Mouse (Mus musculus) testis, adult 2 months (tissue): ENCODE data around the gene Pbld1. TPM values are rescaled to one million over a fixed set of nuclear protein-coding genes. Genes with fewer than 3 reads are reported as not detected.

Source experiments
- H3K27ac ChIP-seq: fragments of 200-500 bp; 2 replicates; pipeline ENCODE4 v1.5.1; 2012; ENCODE audit warnings: low read depth, low read length; ENCODE audit not compliant: control insufficient read depth, insufficient read depth
- H3K27me3 ChIP-seq: fragments of 200-500 bp; 2 replicates; pipeline ENCODE4 v1.6.1; 2012; ENCODE audit warnings: mild to moderate bottlenecking, low read length, moderate library complexity; ENCODE audit not compliant: control insufficient read depth, insufficient read depth
- H3K36me3 ChIP-seq: fragments of 200-500 bp; 2 replicates; pipeline ENCODE4 v1.6.1; 2012; ENCODE audit warnings: mild to moderate bottlenecking, low read length; ENCODE audit not compliant: control insufficient read depth, insufficient read depth
- H3K4me1 ChIP-seq: fragments of 200-500 bp; 2 replicates; pipeline ENCODE4 v1.6.1; 2012; ENCODE audit warnings: low read length; ENCODE audit not compliant: control insufficient read depth, insufficient read depth
- H3K4me3 ChIP-seq: fragments of 200-500 bp; 2 replicates; pipeline ENCODE4 v1.5.1; 2012; ENCODE audit warnings: low read depth, mild to moderate bottlenecking, low read length, moderate library complexity, mixed read lengths; ENCODE audit not compliant: control insufficient read depth
- CTCF ChIP-seq: fragments of 200-500 bp; IDR thresholded peaks from 2 replicates; pipeline ENCODE4 v1.5.1; 2012; ENCODE audit warnings: low read depth, mild to moderate bottlenecking, inconsistent platforms, low read length, moderate library complexity; ENCODE audit not compliant: control insufficient read depth, insufficient read depth, insufficient replicate concordance
- POLR2A ChIP-seq: fragments of 200-500 bp; IDR thresholded peaks from 2 replicates; pipeline ENCODE4 v1.6.1; 2012; ENCODE audit warnings: low read depth, mild to moderate bottlenecking, inconsistent platforms, low read length, moderate library complexity; ENCODE audit not compliant: control insufficient read depth
- polyA plus RNA-seq: library from polyadenylated mRNA; depleted of rRNA; stranded (reverse); fragments of >200 nt; gene quantifications from 2 replicates; pipeline ENCODE4 v1.2.3, GENCODE M21; 2012; rRNA removed

The Pbld1 gene
- polyA plus RNA-seq, result 0.53 and 0.57 TPM in 2 replicates

GRCm38 (mm10) chr10:63059862-63060261 lies at the start of gene Pbld1:
TSS of gene Pbld1 (plus strand) at chr10:63060162.
- Histone ChIP-seq H3K4me3 (no peak within 1 kb of the TSS), H3K27me3 (no peaks in the 10 kb centered on the region), H3K4me1 (no peaks in the 10 kb centered on the region), H3K36me3 (no peaks in the 10 kb centered on the region), H3K27ac (no peak within 1 kb of the TSS)
- no peak for TF ChIP-seq POLR2A
- TF ChIP-seq CTCF, result no peak

- H3K27me3 ChIP-seq, result no peaks in the 10 kb centered on the region
- TF ChIP-seq CTCF (no peak), POLR2A (no peak)
- no peaks in the 10 kb centered on the region for H3K4me1 ChIP-seq
- peaks cover 1% of the 10 kb centered on the region; the same call in 1 of the 2 replicates for H3K36me3 ChIP-seq
- no peak overlapping the region for H3K27ac ChIP-seq
- no peak overlapping the region for H3K4me3 ChIP-seq
Observed at GRCm38 (mm10) chr10:63010268-63010667, 49.7 kb upstream of the Pbld1 start.

- no peaks in the 10 kb centered on the region for H3K4me1 ChIP-seq
- H3K4me3 ChIP-seq, result no peak overlapping the region
- peaks cover 1% of the 10 kb centered on the region; the same call in 1 of the 2 replicates for H3K36me3 ChIP-seq
- TF ChIP-seq CTCF (no peak), POLR2A (no peak)
- no peaks in the 10 kb centered on the region for H3K27me3 ChIP-seq
- H3K27ac ChIP-seq, result no peak overlapping the region
Observed at GRCm38 (mm10) chr10:63011556-63011955, 48.4 kb upstream of the Pbld1 start.

GRCm38 (mm10) chr10:63013476-63013875 lies 46.5 kb upstream of the Pbld1 start:
- no peaks in the 10 kb centered on the region for H3K27me3 ChIP-seq
- no peak overlapping the region for H3K4me3 ChIP-seq
- H3K4me1 ChIP-seq, result no peaks in the 10 kb centered on the region
- no peak overlapping the region for H3K27ac ChIP-seq
- peaks cover 1% of the 10 kb centered on the region; the same call in 1 of the 2 replicates for H3K36me3 ChIP-seq
- TF ChIP-seq CTCF, result no peak
- TF ChIP-seq POLR2A, result no peak

GRCm38 (mm10) chr10:63014168-63014567 lies 45.8 kb upstream of the Pbld1 start:
- peaks cover 1% of the 10 kb centered on the region for H3K36me3 ChIP-seq
- no peak overlapping the region for H3K27ac ChIP-seq
- no peaks in the 10 kb centered on the region for H3K4me1 ChIP-seq
- H3K27me3 ChIP-seq, result no peaks in the 10 kb centered on the region
- TF ChIP-seq POLR2A (no peak), CTCF (no peak)
- no peak overlapping the region for H3K4me3 ChIP-seq

GRCm38 (mm10) chr10:63019304-63019703 lies 40.7 kb upstream of the Pbld1 start:
- H3K27me3 ChIP-seq, result no peaks in the 10 kb centered on the region
- no peak overlapping the region for H3K4me3 ChIP-seq
- no peak overlapping the region for H3K27ac ChIP-seq
- H3K36me3 ChIP-seq, result no peaks in the 10 kb centered on the region; the same call in none of the 2 replicates
- H3K4me1 ChIP-seq, result peaks cover 2% of the 10 kb centered on the region
- TF ChIP-seq POLR2A, result no peak
- TF ChIP-seq CTCF, result no peak

- peak overlapping the region; percentile 88 for H3K4me3 ChIP-seq
- H3K27me3 ChIP-seq, result no peaks in the 10 kb centered on the region
- peak overlapping the region; percentile 49; the same call in 1 of the 2 replicates for H3K27ac ChIP-seq
- H3K4me1 ChIP-seq, result peaks cover 7% of the 10 kb centered on the region
- H3K36me3 ChIP-seq, result no peaks in the 10 kb centered on the region; the same call in none of the 2 replicates
- TF ChIP-seq POLR2A, result no peak
- TF ChIP-seq CTCF, result no peak
Observed at GRCm38 (mm10) chr10:63021702-63022101, 38.3 kb upstream of the Pbld1 start.

GRCm38 (mm10) chr10:63022541-63023120 lies 37.3 kb upstream of the Pbld1 start:
- H3K27ac ChIP-seq, result peak overlapping the region; percentile 95
- TF ChIP-seq CTCF (no peak), POLR2A (peak; percentile 20; the same call in 1 of the 2 replicates)
- H3K27me3 ChIP-seq, result no peaks in the 10 kb centered on the region
- peak overlapping the region; percentile 88 for H3K4me3 ChIP-seq
- H3K36me3 ChIP-seq, result no peaks in the 10 kb centered on the region; the same call in none of the 2 replicates
- H3K4me1 ChIP-seq, result peaks cover 7% of the 10 kb centered on the region
